Mouse (Mus musculus): ENCODE data around the gene Ift22.

DNA sequence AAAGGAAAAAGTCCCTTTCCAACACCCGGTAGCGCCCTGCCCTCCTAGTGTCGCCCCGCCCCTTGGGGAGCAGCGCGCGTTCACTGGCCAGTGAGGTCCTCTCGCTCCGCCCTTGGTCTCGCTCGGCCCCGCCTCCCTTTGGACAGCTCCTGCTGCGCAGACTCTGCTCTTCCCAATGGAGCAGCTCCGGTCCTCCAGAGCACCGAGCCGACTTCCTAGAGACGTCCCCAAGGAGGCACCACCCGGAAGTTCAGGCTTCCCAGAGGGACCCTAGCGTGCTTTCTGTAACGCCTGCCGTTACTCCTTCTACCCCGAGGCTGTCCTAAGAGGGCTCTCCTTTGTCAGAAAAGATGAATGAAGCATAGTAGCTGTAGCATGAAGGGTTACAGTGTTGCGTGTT lies 45.1 kb downstream of the Ift22 start, which contains the start of gene Fis1:
- no peak for TF ChIP-seq GATA1 (IDR thresholded peaks at IDR 0.05; ENCODE audit: low read length)
- TF ChIP-seq TAL1 (IDR thresholded peaks at IDR 0.05; ENCODE audit: low read length), result no peak

All from erythroblast, embryonic 14.5 days (primary cell).